Mouse (Mus musculus) CD8-positive naive resting alpha-beta T cell, adult 2 months (primary cell): ENCODE results near the gene Heatr4.
A peak's percentile ranks its signal among the peaks of the same experiment; 100 is the strongest.
"Not testable (repeated sequence)": the region's sequence is repeated elsewhere in the genome, so short reads cannot be mapped to it uniquely, and the experiment has no call there.

Experiments
- DNase-seq, 2 experiments: peaks; one replicate each; pipeline ENCODE4 v3.0.0; 2022; ENCODE audit warnings: low read depth in 2 of 2, low spot score in 2 of 2

Gene Heatr4

DNA sequence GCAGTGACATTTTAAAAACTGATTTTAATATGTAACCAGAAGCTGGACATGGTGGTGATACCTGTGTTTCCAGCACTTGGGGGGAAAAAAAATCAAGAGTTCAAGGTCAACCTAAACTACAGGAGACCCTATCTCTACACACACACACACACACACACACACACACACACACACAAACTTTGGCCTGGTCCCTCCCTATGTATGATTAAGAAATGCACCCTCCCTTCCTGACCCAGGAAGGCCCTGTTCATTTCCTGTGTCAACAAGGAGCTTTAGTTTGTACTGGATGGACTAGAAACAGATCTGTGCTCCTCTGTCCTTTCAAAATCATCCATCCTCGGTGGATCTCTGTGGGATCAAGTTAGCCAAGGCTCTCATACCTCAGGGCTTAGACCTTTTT is 46.1 kb downstream of the Heatr4 start:
- not testable (repeated sequence) for DNase-seq

DNA sequence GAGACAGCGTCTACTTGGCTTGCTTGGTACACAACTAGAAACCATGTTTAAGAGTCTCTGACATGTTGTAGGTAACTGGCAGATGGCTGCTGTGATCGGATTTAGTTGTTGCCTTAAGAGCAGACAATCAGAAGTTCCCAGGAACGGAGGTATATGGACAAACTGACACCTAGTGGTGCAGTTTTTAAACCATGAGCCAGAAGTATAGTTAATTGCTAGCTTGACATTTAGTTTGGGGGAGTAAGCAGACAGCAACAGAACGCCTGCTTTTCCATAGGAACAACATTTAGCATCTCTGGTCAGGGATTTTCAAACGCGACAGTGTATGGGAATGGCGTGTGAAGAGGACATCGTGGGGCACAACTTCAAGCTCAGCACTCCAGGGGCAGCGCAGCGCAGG is 47.1 kb downstream of the Heatr4 start:
- DNase-seq = no peak

DNA sequence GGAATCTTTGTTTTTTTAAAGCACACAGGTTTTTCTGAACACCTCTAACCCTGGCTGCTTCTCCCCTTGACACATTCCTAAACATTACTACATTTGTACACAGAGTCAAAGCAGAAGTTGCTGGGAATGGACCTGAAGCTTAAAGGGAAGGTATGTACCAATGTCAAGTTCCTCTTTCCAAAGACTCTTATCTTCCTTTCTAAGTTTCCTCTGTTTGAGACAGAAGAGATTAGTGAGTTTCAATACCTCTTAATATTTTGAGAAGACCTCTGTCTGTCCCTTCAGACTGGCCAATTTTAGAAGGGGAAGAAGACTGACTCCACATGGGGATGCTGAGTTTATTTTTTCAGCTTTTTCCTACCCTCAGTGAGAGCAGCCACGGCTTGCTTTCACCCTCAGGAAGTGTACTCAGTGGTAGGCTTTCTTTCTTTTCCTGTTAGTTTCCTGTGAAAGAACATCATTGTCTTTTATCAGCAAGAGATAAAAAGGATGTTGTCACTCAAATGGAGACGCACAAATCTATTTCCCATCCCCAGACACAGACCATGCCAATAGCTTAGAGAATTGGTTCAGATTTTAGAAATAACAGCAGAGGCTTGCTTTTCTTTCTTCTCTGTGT is 55.4 kb downstream of the Heatr4 start:
- no peak for DNase-seq

DNA sequence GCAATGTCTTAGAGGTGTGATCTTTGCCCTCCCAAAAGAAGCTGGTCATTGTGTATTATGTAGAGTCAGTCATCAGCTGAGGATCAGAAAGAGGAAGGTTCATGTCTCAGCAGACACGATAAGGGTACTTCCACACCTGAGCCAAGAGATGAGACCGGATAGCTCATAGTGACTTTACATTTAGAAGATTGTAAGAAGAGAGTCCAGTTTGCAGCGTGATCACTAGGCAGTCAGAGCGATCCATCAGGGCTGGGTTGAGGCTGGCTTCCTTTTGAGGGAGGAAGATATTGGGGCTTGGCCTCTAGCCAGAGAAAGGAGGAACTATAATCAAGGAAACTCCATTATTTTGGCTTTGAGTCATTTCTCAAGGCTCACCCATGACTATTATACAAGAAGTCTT is 56.9 kb downstream of the Heatr4 start:
- DNase-seq = no peak

DNA sequence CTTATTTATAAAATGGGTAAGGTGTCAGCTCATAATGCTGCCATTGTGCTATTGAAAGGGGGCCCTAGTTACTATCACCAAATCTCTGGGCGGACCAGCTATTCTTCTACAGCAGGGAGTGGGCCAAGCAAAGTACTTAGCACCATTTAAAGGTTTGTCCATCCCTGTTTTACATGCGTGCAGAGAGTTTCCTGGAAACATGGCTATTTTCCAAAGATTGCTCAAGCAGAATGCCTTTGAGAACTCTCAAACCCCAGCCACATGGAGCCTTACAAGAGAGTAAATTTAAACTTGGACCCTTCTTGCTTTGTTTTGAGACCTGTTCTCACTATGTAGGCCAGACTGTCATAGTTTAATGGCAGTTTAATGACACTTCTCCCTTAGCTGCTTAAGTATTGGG is 58.6 kb downstream of the Heatr4 start:
- no peak for DNase-seq

DNA sequence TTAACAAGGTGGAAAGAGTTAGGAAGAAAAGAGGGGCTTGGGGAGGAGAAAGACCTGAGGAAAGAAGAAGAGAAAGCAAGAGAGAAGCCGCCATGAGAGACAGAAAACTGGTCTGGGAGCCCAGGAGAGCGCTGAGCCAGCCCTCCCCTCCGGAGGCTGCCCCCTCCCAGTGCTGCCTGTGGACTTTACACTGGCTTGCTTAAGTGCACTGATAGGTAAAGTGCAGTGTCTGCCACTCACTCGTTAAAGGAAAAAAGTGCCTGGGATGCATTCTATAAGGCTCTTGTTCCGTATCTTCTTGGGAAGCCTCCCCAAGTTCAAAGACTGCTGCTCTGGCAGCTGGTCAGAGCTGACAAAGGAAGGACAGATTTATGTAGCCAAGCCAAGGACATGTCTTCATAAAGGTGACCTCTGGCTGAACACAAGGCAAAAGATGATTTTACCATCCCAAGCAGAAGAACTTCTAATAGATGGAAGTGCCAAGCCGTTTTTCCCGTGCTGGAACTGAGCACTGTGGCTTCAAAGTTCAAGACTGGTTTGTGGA is 59.4 kb downstream of the Heatr4 start:
- no peak for DNase-seq

DNA sequence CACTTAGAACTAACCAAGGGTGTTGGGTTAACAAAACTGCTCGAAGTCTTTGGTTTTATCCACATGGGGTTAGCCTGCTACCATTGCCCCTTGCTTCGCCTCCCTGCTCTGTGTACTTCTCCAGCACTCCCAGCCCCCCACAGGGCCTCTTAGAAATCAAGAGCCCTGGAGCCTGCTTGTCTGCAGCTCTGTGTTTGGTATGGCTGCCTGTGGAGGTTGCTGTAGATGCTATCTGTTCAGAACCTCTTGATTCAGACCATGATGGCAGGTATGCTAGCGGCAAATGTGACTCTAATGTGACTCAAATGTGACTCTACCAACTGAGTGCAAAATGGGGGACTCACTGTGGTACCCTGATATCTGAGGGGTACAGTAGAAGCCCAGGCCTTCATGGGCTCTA is 60.3 kb downstream of the Heatr4 start:
- DNase-seq = no peak

DNA sequence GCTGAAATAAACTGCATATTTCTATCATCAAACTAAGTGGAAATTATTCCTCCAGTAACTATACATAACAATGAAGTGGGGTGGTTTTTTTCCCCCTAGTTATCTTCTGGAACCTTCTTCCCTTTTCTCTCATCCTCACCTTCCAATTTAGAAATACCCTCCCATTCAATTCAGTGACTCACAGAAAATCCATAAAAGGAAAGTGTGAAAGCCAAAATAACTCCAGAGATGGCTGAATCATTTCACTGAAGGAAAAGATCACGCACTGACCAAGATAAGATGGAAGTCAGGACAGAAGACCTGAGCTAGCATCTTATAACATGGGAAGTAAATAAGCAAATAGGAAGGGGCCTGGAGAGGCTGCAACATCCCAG is 61.2 kb downstream of the Heatr4 start:
- no peak for DNase-seq

DNA sequence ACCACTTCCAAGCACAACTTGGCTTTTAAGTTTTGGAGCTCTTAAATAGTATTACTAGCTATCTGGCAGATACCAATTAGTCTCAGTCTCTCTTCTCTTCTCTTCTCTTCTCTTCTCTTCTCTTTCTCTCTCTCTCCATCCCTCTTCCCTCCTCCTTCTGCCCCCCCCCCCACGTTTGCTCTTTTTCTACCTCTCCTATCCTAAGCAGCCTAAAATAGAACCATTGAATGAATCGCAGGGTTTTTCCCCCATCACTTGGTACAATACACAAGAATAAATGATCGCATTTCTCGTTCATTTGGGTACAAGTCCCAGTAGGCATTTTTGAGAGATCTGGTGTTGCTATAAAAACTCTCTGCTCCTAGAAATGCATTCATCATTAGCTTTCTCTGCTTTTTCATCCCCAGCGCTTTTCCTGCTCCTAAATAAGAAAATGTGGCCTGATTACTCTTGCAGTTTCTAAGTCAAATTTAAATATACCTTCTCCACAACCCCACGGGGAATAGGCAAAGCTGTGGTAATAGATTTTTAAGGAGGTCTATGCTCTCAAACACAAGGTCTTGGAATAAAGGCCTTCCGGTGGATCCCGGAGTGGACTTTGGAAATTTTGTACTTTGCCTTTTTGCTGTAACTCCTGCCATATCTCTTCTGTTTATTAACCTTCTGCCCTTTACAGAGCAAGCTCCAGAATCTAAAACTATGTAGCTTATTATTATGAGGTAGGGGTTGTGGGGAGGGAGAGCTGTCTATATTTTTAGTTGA is 61.7 kb downstream of the Heatr4 start:
- DNase-seq = no peak

DNA sequence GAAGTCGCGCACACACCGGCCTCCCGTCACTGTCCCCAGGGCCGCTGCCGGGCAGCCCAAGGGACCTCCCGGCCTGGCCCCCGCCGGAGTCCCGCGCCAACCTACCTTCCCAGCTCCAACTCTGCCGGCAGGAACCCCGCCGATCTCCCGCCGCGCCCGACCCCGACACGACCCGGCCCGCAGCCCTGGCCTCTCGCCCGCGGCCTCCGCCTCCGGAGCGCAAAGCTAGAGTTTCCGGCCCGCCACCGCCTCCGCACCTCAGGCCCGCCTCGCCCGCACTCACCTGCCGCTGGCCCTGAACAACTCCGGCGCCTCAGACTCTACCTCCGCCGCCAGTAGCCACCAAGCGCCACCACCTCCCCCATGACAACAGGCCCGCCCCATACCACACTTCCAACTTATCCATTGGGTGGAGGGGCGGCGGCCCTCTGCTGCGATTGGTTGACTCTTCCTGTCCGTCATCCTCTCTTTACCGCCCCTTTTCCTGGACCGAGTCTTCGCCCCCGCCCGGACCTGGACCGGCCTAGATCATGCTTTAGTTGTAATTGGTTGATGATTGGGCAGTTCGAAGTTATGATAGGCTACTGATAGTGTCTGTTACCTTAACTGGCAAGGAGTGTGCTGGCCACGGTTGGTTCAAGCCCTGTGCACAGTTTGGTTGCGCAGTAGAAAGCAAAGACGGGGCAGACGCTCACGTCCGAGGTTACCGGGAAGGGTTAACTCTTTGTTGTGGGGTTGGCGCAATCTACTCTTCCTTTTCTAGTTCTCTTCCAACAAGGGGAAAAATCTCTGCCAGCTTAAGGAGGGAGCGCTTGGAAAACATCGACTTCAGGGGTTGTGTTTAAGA is 62.9 kb downstream of the Heatr4 start, which contains the start of gene Numb:
Gene Numb (minus strand): TSS at position 400 of the 847 bp plus-strand sequence.
- DNase-seq = peak; percentile 95 to 97

DNA sequence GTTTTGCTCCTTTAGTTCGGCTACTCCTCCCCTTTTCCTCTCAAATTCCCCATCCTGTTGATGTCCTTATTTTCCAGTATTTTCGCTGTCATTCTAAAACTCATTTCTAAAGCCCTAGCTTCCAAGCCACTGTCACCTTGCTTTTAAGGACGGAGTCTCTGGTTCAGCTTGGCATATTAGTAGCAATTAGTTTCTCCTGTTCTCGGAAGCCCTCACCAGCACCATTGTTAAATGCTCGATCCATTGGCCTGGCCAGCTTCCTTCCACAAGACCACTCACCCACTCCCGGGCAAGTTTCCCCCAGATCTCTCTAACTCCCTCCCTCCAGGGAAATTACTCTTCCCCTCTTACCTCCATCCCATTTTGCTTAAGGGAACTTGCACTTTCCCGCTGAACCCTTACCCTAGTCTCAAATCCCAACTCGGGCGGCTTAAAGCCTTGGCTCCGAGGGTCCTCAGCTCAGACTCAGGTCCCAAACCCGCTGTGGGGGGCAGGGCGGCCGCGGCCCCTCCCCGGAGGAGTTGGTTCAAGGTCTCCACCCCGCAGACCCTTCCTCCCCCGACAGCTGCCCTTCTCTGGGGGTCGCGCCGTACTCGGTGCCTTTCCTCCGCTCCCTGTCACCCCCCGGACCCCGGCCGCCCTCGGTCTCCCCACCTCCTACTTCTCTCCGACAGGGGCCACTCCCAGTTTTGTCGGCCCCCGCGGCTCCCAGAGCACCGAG is 63.8 kb downstream of the Heatr4 start:
- DNase-seq = peak; percentile 2 to 16

DNA sequence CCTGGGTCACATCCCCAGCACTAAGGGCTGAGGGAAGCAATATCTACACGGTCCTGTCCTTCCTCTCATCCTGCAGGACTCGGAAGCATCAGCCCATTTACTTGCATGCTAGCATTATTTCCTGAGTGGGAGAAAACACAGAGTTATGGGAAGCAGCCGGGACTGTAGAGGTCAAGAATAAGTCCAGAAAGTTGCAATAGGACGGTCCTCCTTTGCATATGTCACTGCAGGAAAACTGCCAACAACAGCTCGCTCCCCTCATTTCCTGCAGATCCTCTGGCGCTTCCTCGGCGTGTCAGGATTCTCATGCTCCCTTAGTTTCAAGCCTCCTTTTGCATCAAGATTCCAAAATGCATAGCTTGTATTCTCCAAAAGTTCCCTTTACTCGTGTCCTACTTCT is 67.8 kb downstream of the Heatr4 start:
- DNase-seq = no peak

DNA sequence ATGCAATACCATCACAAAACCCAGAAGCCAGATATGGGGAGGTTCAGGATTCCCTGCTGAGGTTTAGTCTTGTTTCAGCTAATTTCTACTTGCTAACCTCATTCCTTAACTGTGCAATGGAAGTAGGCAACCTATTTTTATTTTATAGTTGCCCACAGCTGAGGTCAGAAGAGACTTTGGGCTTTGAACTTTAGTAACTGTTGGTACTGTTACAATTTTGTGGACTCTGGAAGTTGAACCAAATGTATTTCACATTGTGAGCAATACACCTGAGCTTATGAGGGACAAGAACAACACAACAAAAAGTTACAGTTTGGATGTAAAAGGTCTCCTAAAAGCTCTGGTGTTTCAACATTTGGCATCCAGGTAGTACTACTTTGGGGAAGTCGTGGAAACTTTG is 69.9 kb downstream of the Heatr4 start:
- no peak for DNase-seq

DNA sequence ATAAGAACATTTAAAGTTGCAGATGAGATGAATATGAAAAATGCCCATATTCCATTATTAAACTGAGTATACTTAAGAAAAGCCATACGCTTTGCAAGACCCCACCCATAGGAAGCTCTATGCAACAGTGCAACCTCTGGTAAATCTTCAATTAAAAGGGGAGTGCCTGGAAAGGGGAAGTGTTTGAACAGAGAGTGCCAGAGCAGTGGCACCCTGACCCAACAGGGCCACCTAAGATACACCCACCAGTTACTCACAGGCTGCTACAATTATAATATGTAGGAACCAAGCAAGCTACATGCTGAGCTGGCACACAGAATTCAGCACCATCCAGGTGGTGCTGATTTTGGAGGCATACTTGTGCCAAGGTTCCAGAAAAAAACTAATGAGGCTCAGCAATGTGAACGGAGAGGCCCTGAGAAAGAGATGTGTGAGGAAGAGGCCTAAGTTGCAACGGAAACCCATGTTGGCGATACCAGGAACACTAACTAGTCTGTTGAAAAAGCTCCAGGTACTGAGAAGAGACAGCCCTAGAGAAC is 70.4 kb downstream of the Heatr4 start:
- DNase-seq = no peak

DNA sequence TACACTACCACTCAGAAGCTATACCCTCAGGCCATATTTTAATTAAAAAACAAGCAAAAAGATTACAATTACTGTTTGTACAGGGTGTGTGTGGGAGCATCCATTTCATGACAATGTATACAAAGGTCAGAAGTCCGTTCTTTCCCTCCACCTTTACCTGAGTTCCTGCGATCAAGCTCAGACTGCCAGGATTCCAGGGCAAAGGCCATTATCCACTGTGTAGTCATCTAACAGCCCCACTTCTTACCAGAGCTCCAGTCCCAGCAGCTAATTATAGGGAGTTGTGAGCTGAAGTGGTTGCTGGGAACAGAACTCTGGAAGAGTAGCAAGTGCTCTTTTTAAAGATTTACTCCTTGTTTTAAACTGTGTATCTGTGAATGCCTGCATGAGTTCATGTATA is 74.2 kb downstream of the Heatr4 start:
- DNase-seq = no peak
